Mouse (Mus musculus): ENCODE measurements at regions not wholly inside any gene's neighbourhood (a gene's known extent, or its start where the extent isn't known, plus 50 kb on each side); places are given as distances from the start of the nearest gene placed in this dataset.

- no peak overlapping the region for H3K4me2 ChIP-seq (ENCODE audit: low read length)
- H3K27me3 ChIP-seq (replicated peaks; ENCODE audit: control insufficient read depth, insufficient read depth, low read length), result no peaks in the 10 kb centered on the region
- H3K27ac ChIP-seq (ENCODE audit: low read depth, low read length), result no peak overlapping the region
- H3K36me3 ChIP-seq (ENCODE audit: control insufficient read depth, insufficient read depth, low read length), result no peaks in the 10 kb centered on the region
- no peaks in the 10 kb centered on the region for H3K9me3 ChIP-seq (replicated peaks; ENCODE audit: control insufficient read depth, low read length)
- DNase-seq (ENCODE audit: low spot score) (peak; percentile 89), ATAC-seq (peak; percentile 81)
- H3K4me1 ChIP-seq (ENCODE audit: control insufficient read depth, insufficient read depth, low read length), result peaks cover 6% of the 10 kb centered on the region
- 16% methylated on average over 5 of the region's 5 CpGs for WGBS
- no peak overlapping the region for H3K4me3 ChIP-seq (ENCODE audit: low read depth, low read length)
- H3K9ac ChIP-seq (ENCODE audit: low read length), result no peak overlapping the region
These were observed 50.3 kb upstream of the Arl4c start for GRCm38 (mm10) chr1:88752332-88752731.

- Histone ChIP-seq H3K36me3 (ENCODE audit: control insufficient read depth, insufficient read depth, low read length) (no peaks in the 10 kb centered on the region), H3K9me3 (replicated peaks; ENCODE audit: control insufficient read depth, low read length) (no peaks in the 10 kb centered on the region), H3K9ac (ENCODE audit: low read length) (no peak overlapping the region), H3K27me3 (replicated peaks; ENCODE audit: control insufficient read depth, insufficient read depth, low read length) (no peaks in the 10 kb centered on the region), H3K4me3 (ENCODE audit: low read depth, low read length) (no peak overlapping the region), H3K27ac (ENCODE audit: low read depth, low read length) (peak overlapping the region; percentile 72), H3K4me2 (ENCODE audit: low read length) (0 out of 2 replicates have a peak overlapping the region, but pooled peaks have one; percentile 5), H3K4me1 (ENCODE audit: control insufficient read depth, insufficient read depth, low read length) (peaks cover 13% of the 10 kb centered on the region)
- 60% methylated on average over 7 of the region's 7 CpGs for WGBS
- ATAC-seq (peak; percentile 56), DNase-seq (ENCODE audit: low spot score) (peak; percentile 64)
These were observed 54.6 kb upstream of the Arl4c start for GRCm38 (mm10) chr1:88756658-88757057.

GRCm38 (mm10) chr1:88757162-88757561 lies 55.1 kb upstream of the Arl4c start:
- Histone ChIP-seq H3K27me3 (replicated peaks; ENCODE audit: control insufficient read depth, insufficient read depth, low read length) (no peaks in the 10 kb centered on the region), H3K36me3 (ENCODE audit: control insufficient read depth, insufficient read depth, low read length) (no peaks in the 10 kb centered on the region), H3K9ac (ENCODE audit: low read length) (no peak overlapping the region), H3K27ac (ENCODE audit: low read depth, low read length) (peak overlapping the region; percentile 72), H3K4me3 (ENCODE audit: low read depth, low read length) (no peak overlapping the region), H3K4me1 (ENCODE audit: control insufficient read depth, insufficient read depth, low read length) (peaks cover 13% of the 10 kb centered on the region), H3K9me3 (replicated peaks; ENCODE audit: control insufficient read depth, low read length) (no peaks in the 10 kb centered on the region), H3K4me2 (ENCODE audit: low read length) (0 out of 2 replicates have a peak overlapping the region, but pooled peaks have one; percentile 5)
- 4% methylated on average over 7 of the region's 7 CpGs for WGBS
- DNase-seq (ENCODE audit: low spot score), result peak; percentile 83
- ATAC-seq, result peak; percentile 66

GRCm38 (mm10) chr1:88757746-88758145 lies 55.7 kb upstream of the Arl4c start:
- no peaks in the 10 kb centered on the region for H3K27me3 ChIP-seq (replicated peaks; ENCODE audit: control insufficient read depth, insufficient read depth, low read length)
- no peak overlapping the region for H3K9ac ChIP-seq (ENCODE audit: low read length)
- H3K36me3 ChIP-seq (ENCODE audit: control insufficient read depth, insufficient read depth, low read length), result no peaks in the 10 kb centered on the region
- DNase-seq (ENCODE audit: low spot score), result peak; percentile 54
- WGBS, result 9% methylated on average over 3 of the region's 3 CpGs
- H3K27ac ChIP-seq (ENCODE audit: low read depth, low read length), result peak overlapping the region; percentile 72; the same call in 1 of the 2 replicates
- H3K4me3 ChIP-seq (ENCODE audit: low read depth, low read length), result no peak overlapping the region
- peaks cover 13% of the 10 kb centered on the region for H3K4me1 ChIP-seq (ENCODE audit: control insufficient read depth, insufficient read depth, low read length)
- peak; percentile 52; the same call in 1 of the 2 replicates for ATAC-seq
- H3K9me3 ChIP-seq (replicated peaks; ENCODE audit: control insufficient read depth, low read length), result no peaks in the 10 kb centered on the region
- H3K4me2 ChIP-seq (ENCODE audit: low read length), result no peak overlapping the region

GRCm38 (mm10) chr1:88760643-88761042 lies 58.6 kb upstream of the Arl4c start:
- ATAC-seq (no peak), DNase-seq (ENCODE audit: low spot score) (no peak)
- Histone ChIP-seq H3K36me3 (ENCODE audit: control insufficient read depth, insufficient read depth, low read length) (no peaks in the 10 kb centered on the region), H3K9me3 (replicated peaks; ENCODE audit: control insufficient read depth, low read length) (no peaks in the 10 kb centered on the region), H3K4me1 (ENCODE audit: control insufficient read depth, insufficient read depth, low read length) (peaks cover 13% of the 10 kb centered on the region), H3K27me3 (replicated peaks; ENCODE audit: control insufficient read depth, insufficient read depth, low read length) (no peaks in the 10 kb centered on the region), H3K4me2 (ENCODE audit: low read length) (no peak overlapping the region), H3K9ac (ENCODE audit: low read length) (no peak overlapping the region), H3K27ac (ENCODE audit: low read depth, low read length) (no peak overlapping the region), H3K4me3 (ENCODE audit: low read depth, low read length) (no peak overlapping the region)
- WGBS, result 66% methylated on average over 11 of the region's 11 CpGs

- no peak overlapping the region for H3K27ac ChIP-seq (ENCODE audit: low read depth, low read length)
- peaks cover 13% of the 10 kb centered on the region for H3K4me1 ChIP-seq (ENCODE audit: control insufficient read depth, insufficient read depth, low read length)
- ATAC-seq (no peak), DNase-seq (ENCODE audit: low spot score) (no peak)
- no peak overlapping the region for H3K9ac ChIP-seq (ENCODE audit: low read length)
- 76% methylated on average over 6 of the region's 6 CpGs for WGBS
- no peaks in the 10 kb centered on the region for H3K36me3 ChIP-seq (ENCODE audit: control insufficient read depth, insufficient read depth, low read length)
- H3K27me3 ChIP-seq (replicated peaks; ENCODE audit: control insufficient read depth, insufficient read depth, low read length), result no peaks in the 10 kb centered on the region
- no peak overlapping the region for H3K4me3 ChIP-seq (ENCODE audit: low read depth, low read length)
- no peaks in the 10 kb centered on the region for H3K9me3 ChIP-seq (replicated peaks; ENCODE audit: control insufficient read depth, low read length)
- H3K4me2 ChIP-seq (ENCODE audit: low read length), result no peak overlapping the region
These were observed 59.1 kb upstream of the Arl4c start for GRCm38 (mm10) chr1:88761121-88761520.

- H3K9me3 ChIP-seq (replicated peaks; ENCODE audit: control insufficient read depth, low read length), result no peaks in the 10 kb centered on the region
- no peak overlapping the region for H3K9ac ChIP-seq (ENCODE audit: low read length)
- H3K36me3 ChIP-seq (ENCODE audit: control insufficient read depth, insufficient read depth, low read length), result no peaks in the 10 kb centered on the region
- H3K27ac ChIP-seq (ENCODE audit: low read depth, low read length), result no peak overlapping the region
- H3K4me2 ChIP-seq (ENCODE audit: low read length), result no peak overlapping the region
- H3K4me3 ChIP-seq (ENCODE audit: low read depth, low read length), result no peak overlapping the region
- no peak for DNase-seq (ENCODE audit: low spot score)
- H3K4me1 ChIP-seq (ENCODE audit: control insufficient read depth, insufficient read depth, low read length), result no peaks in the 10 kb centered on the region
- no peaks in the 10 kb centered on the region for H3K27me3 ChIP-seq (replicated peaks; ENCODE audit: control insufficient read depth, insufficient read depth, low read length)
- 63% methylated on average over 6 of the region's 6 CpGs for WGBS
- ATAC-seq, result no peak
These were observed 61.8 kb upstream of the Arl4c start for GRCm38 (mm10) chr1:88763725-88764364.

- Histone ChIP-seq H3K9ac (ENCODE audit: low read length) (no peak overlapping the region), H3K27ac (ENCODE audit: low read depth, low read length) (no peak overlapping the region), H3K4me1 (ENCODE audit: control insufficient read depth, insufficient read depth, low read length) (no peaks in the 10 kb centered on the region), H3K27me3 (replicated peaks; ENCODE audit: control insufficient read depth, insufficient read depth, low read length) (no peaks in the 10 kb centered on the region), H3K4me2 (ENCODE audit: low read length) (no peak overlapping the region), H3K9me3 (replicated peaks; ENCODE audit: control insufficient read depth, low read length) (no peaks in the 10 kb centered on the region), H3K36me3 (ENCODE audit: control insufficient read depth, insufficient read depth, low read length) (no peaks in the 10 kb centered on the region), H3K4me3 (ENCODE audit: low read depth, low read length) (no peak overlapping the region)
- DNase-seq (ENCODE audit: low spot score) (no peak), ATAC-seq (no peak)
- WGBS, result 100% methylated on average over 1 of the region's 1 CpGs
These were observed 62.5 kb upstream of the Arl4c start for GRCm38 (mm10) chr1:88764478-88764877.

GRCm38 (mm10) chr1:88777009-88777408 lies 75.0 kb upstream of the Arl4c start:
- Histone ChIP-seq H3K9me3 (replicated peaks; ENCODE audit: control insufficient read depth, low read length) (no peaks in the 10 kb centered on the region), H3K4me1 (ENCODE audit: control insufficient read depth, insufficient read depth, low read length) (no peaks in the 10 kb centered on the region), H3K4me3 (ENCODE audit: low read depth, low read length) (no peak overlapping the region), H3K27ac (ENCODE audit: low read depth, low read length) (no peak overlapping the region), H3K36me3 (ENCODE audit: control insufficient read depth, insufficient read depth, low read length) (no peaks in the 10 kb centered on the region), H3K9ac (ENCODE audit: low read length) (no peak overlapping the region), H3K27me3 (replicated peaks; ENCODE audit: control insufficient read depth, insufficient read depth, low read length) (no peaks in the 10 kb centered on the region), H3K4me2 (ENCODE audit: low read length) (no peak overlapping the region)
- no peak for ATAC-seq
- WGBS, result 91% methylated on average over 5 of the region's 5 CpGs
- DNase-seq (ENCODE audit: low spot score), result no peak

All from forebrain, embryonic 14.5 days (tissue).